ENCODE assay signal across 8 mouse cellular contexts in the genomic region with DNA sequence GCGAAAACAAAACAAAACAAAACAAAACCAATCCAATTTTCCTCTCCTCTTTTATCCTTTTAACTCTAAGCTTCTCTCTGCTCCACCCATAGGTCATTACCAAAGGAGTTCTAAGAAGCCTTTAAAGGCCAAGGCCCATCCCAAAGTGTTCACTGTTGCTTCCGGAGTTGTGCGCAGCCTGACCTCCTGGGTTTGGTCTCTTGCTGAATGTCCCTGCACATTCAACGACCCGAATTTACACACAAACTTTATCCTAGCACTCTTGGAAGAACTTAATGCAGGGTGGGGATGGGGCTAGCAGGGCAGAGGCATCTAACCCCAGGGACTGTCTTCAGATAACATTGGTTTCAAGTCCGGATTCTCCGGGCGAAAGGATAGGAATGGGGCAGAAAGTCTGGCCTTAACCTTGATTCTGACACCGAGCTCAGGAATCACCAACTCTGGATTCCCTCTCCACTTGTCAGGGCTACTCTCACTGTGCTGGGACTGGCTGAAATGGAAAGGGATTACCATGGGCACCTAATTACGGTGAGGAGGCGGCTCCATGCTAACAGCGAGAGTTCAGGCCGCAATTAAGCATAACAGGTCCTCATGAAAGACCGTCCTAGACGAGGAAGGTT. TPM values are rescaled to one million over a fixed set of nuclear protein-coding genes. Genes with fewer than 3 reads are reported as not detected.
DNase-seq lines count a peak whose midpoint lies in the region; ATAC-seq and TF ChIP-seq lines count a peak whose summit lies in the region.

No protein-coding gene starts in this region.

- 22% methylated on average over 15 of the region's 15 CpGs for WGBS in thymus, adult 2 months
- WGBS in intestine, embryonic 16.5 days, result 18% methylated on average over 15 of the region's 15 CpGs

- H3K4me3 ChIP-seq in thymus, adult 2 months (ENCODE audit: control insufficient read depth, insufficient read depth, low read length), result peak overlapping the region; percentile 91
- H3K4me3 ChIP-seq in embryonic fibroblast, embryonic 13.5 days (ENCODE audit: insufficient read depth, low read length), result peak overlapping the region; percentile 27
- peak overlapping the region; percentile 86 for H3K4me3 ChIP-seq in intestine, embryonic 16.5 days (ENCODE audit: low read length)

- H3K9me3 ChIP-seq in intestine, embryonic 16.5 days (ENCODE audit: control insufficient read depth, low read length), result no peaks in the 10 kb centered on the region

- TF ChIP-seq CTCF in thymus, adult 2 months (IDR thresholded peaks at IDR 0.05; ENCODE audit: borderline replicate concordance, control insufficient read depth, extremely low read depth, insufficient read depth, low read length, poor library complexity), result no peak
- no peak for TF ChIP-seq CTCF in embryonic fibroblast, embryonic 13.5 days (IDR thresholded peaks at IDR 0.05; ENCODE audit: borderline replicate concordance, insufficient read depth, low read length)

- H3K27ac ChIP-seq in thymus, adult 2 months (ENCODE audit: control insufficient read depth, insufficient read depth, low read length), result peak overlapping the region; percentile 79
- peak overlapping the region; percentile 75 for H3K27ac ChIP-seq in embryonic fibroblast, embryonic 13.5 days (ENCODE audit: insufficient read depth, low read length)
- peak overlapping the region; percentile 99 for H3K27ac ChIP-seq in intestine, embryonic 16.5 days (ENCODE audit: low read length)

- DNase-seq in thymus, adult 2 months, result no peak
- no peak for DNase-seq in thymus, postnatal 36 days
- DNase-seq in lung, postnatal 10 days, result peak; percentile 46
- no peak for DNase-seq in left cerebral cortex, adult 9 months (ENCODE audit: low spot score in 2 of 2)
- no peak for DNase-seq in T-cell, adult 2 months (ENCODE audit: low spot score)
- no peak for DNase-seq in embryo, embryonic 9.5 days (ENCODE audit: extremely low spot score)

- no peak for TF ChIP-seq POLR2A in thymus, adult 2 months (IDR thresholded peaks at IDR 0.05; ENCODE audit: control insufficient read depth, extremely low read depth, insufficient read depth, low read length, poor library complexity)
- TF ChIP-seq POLR2A in embryonic fibroblast, embryonic 13.5 days (IDR thresholded peaks at IDR 0.05; ENCODE audit: low read depth, low read length), result peak; percentile 54; the same call in 1 of the 2 replicates

- no peak for ATAC-seq in intestine, embryonic 16.5 days

- peak overlapping the region; percentile 73 for H3K4me2 ChIP-seq in intestine, embryonic 16.5 days (ENCODE audit: low read depth, low read length)

- H3K9ac ChIP-seq in intestine, embryonic 16.5 days (ENCODE audit: low read depth, low read length), result peak overlapping the region; percentile 81

- H3K27me3 ChIP-seq in thymus, adult 2 months (ENCODE audit: control insufficient read depth, insufficient read depth, low read length), result no peaks in the 10 kb centered on the region
- H3K27me3 ChIP-seq in intestine, embryonic 16.5 days (replicated peaks; ENCODE audit: control insufficient read depth, insufficient read depth, low read length), result no peaks in the 10 kb centered on the region

- no peaks in the 10 kb centered on the region for H3K36me3 ChIP-seq in thymus, adult 2 months (ENCODE audit: control insufficient read depth, insufficient read depth, low read length)
- H3K36me3 ChIP-seq in intestine, embryonic 16.5 days (ENCODE audit: control insufficient read depth, insufficient read depth, low read length), result 0 out of 2 replicates have a peak, but pooled peaks cover under 1% of the 10 kb centered on the region

- peaks cover 20% of the 10 kb centered on the region for H3K4me1 ChIP-seq in thymus, adult 2 months (replicated peaks; ENCODE audit: control insufficient read depth, insufficient read depth, low read length)
- H3K4me1 ChIP-seq in embryonic fibroblast, embryonic 13.5 days (ENCODE audit: control insufficient read depth, insufficient read depth, low read length), result peaks cover 8% of the 10 kb centered on the region
- H3K4me1 ChIP-seq in intestine, embryonic 16.5 days (ENCODE audit: control insufficient read depth, insufficient read depth, low read length), result peaks cover 29% of the 10 kb centered on the region

RNA-seq across cellular contexts. Expression of gene Map2k7, which starts 0.6 kb away (rescaled TPM):
- 73.2 and 79.9 TPM in 2 replicates for polyA plus RNA-seq in thymus, adult 2 months (2012; rRNA removed)
- polyA plus RNA-seq in embryonic fibroblast, embryonic 13.5 days (2011; ENCODE audit: insufficient read length, low read depth, missing spikeins), result 37.0 and 42.0 TPM in 2 replicates
- polyA plus RNA-seq in intestine, embryonic 16.5 days (2015; fragmentation: Nextera tagmentation; extraction: Ambion mirVana), result 17.8 and 18.8 TPM in 2 replicates

RNA-seq across cellular contexts. Expression of gene Gm49320, which starts 0.7 kb away (rescaled TPM):
- 2.6 and 4.6 TPM in 2 replicates for polyA plus RNA-seq in thymus, adult 2 months (2012; rRNA removed)
- polyA plus RNA-seq in embryonic fibroblast, embryonic 13.5 days (2011; ENCODE audit: insufficient read length, low read depth, missing spikeins), result 0.40 and 0.60 TPM in 2 replicates
- 0.64 and 0.70 TPM in 2 replicates for polyA plus RNA-seq in intestine, embryonic 16.5 days (2015; fragmentation: Nextera tagmentation; extraction: Ambion mirVana)

RNA-seq across cellular contexts. Expression of gene Tgfbr3l, which starts 10.1 kb away (rescaled TPM):
- 56.4 and 69.7 TPM in 2 replicates for polyA plus RNA-seq in thymus, adult 2 months (2012; rRNA removed)
- polyA plus RNA-seq in embryonic fibroblast, embryonic 13.5 days (2011; ENCODE audit: insufficient read length, low read depth, missing spikeins), result 6.0 and 10.8 TPM in 2 replicates
- polyA plus RNA-seq in intestine, embryonic 16.5 days (2015; fragmentation: Nextera tagmentation; extraction: Ambion mirVana), result 2.4 and 2.9 TPM in 2 replicates

RNA-seq across cellular contexts. Expression of gene Lrrc8e, which starts 11.3 kb away (rescaled TPM):
- 0.59 and 0.66 TPM in 2 replicates for polyA plus RNA-seq in thymus, adult 2 months (2012; rRNA removed)
- polyA plus RNA-seq in embryonic fibroblast, embryonic 13.5 days (2011; ENCODE audit: insufficient read length, low read depth, missing spikeins), result 1.7 and 2.2 TPM in 2 replicates
- 2.6 and 2.8 TPM in 2 replicates for polyA plus RNA-seq in intestine, embryonic 16.5 days (2015; fragmentation: Nextera tagmentation; extraction: Ambion mirVana)

RNA-seq across cellular contexts. Expression of gene Snapc2, which starts 15.0 kb away (rescaled TPM):
- polyA plus RNA-seq in thymus, adult 2 months (2012; rRNA removed), result 40.8 and 45.1 TPM in 2 replicates
- 29.0 and 29.3 TPM in 2 replicates for polyA plus RNA-seq in embryonic fibroblast, embryonic 13.5 days (2011; ENCODE audit: insufficient read length, low read depth, missing spikeins)
- 38.9 and 43.5 TPM in 2 replicates for polyA plus RNA-seq in intestine, embryonic 16.5 days (2015; fragmentation: Nextera tagmentation; extraction: Ambion mirVana)

Comparison
In these comparisons a context has a peak if more than half of its experiments do, and no peak if none do; other contexts are left out.
1. H3K4me3 ChIP-seq: peak in every context shown above with its lines; median percentile 91 in thymus, adult 2 months; 86 in intestine, embryonic 16.5 days; 27 in embryonic fibroblast, embryonic 13.5 days.